Mouse (Mus musculus) frontal cortex, postnatal 14 days (tissue): Measurements from ENCODE around the gene Acvr2a.
"Not testable (repeated sequence)": the region's sequence is repeated elsewhere in the genome, so short reads cannot be mapped to it uniquely, and the experiment has no call there.

Source experiments
- DNase-seq, 2 experiments: peaks; one replicate each; pipeline ENCODE4 v3.0.0; 2022; ENCODE audit warnings: low spot score in 2 of 2

Gene Acvr2a

DNA sequence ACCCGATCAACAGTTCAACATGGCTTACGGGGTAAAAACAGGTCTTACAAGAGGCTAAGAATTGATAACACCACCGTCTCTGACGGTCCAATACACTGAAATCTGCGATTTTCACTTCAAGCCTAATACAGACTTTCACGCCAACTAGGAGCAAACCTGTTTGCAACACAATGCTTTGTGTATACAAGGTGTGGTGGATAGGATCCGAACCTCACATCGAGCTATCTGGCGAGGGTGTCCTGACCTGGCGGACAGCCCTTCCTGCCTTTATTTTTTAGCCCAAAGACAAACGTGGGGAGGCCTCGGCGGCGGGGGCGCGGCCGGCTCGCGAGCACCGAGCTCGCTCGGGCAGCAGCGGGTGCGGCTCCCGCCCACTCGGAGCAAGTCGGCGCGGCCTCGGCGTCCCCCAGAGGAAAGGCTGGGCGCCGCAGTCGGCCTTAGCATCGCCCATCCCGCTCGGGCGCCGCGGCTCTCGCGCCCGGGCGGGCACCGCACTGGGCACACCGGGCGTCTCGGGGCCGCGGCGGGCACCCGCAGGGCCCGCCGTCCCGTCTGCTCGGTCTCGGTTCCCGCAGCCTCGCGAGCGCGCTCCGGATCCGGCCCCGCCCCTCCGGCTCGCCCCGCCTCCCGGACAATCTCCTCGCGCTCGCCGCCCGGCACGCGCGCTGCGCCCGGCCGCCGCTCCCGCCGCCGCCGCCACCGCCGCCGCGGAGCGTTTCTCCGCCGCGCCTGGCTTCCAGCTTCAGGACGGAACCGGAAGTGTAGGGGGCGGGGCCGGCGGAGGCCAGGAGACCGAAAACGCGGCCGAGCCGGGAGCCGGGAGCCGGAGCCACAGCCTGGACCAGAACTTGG is at the start of gene Acvr2a:
Gene Acvr2a (plus strand): TSS at position 739 of the 852 bp plus-strand sequence.
- peak; percentile 81 to 86 for DNase-seq

DNA sequence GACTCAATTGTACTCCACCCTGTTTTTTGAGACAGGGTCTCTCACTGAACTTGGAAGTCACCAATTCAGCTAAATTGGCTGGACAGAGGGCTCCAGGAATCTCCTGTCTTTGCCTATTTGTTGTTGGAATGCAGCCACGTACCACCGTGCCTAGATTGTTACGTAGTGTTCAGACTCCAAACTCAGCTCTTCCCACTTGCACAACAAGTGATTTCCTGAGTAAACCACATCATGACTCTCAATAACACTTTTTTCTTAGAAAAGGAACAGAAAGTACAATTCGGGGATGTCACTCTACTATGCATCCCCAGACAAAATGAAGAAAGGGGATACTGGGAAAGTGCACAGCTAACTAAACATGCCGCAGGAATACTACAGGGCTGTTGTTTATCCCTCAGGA is 47.4 kb upstream of the Acvr2a start:
- no peak for DNase-seq

DNA sequence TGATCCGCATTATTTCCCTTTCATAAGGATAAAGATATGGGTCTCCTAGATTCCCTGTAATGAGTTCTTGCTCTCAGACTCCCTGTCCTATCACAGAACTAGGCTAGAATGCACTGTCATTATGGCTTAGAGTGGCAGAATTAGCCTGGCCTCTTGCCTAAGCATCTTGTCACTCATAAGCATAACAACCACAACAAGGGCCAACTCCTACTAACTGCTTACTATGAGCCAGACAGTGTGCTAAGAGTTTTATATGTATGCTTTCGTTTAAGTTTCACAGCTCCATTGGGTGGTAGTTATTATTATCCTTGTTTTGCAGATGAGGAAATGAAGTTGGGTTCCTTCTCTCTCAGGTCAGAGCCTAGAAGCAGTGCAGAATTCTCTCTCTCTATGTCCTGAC is 46.1 kb upstream of the Acvr2a start:
- DNase-seq, result no peak

DNA sequence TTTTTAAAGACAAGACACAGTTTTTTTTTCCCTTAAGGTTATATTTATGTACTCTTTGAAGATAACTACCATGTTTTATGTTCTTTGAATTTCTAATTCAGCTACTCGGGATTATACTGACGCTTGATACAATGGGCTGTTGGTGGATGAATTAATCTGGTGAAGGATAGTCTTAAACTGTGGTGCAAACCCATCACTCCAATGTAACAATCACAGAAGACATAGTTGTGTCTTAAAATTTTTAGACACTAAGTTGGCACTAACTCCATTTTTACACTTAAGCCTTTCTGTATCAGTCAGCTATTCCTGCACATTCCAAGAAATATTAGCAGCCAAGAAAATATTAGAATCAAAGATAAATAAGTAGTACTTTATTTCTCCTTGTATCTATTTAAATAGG is 45.7 kb upstream of the Acvr2a start:
- no peak for DNase-seq

DNA sequence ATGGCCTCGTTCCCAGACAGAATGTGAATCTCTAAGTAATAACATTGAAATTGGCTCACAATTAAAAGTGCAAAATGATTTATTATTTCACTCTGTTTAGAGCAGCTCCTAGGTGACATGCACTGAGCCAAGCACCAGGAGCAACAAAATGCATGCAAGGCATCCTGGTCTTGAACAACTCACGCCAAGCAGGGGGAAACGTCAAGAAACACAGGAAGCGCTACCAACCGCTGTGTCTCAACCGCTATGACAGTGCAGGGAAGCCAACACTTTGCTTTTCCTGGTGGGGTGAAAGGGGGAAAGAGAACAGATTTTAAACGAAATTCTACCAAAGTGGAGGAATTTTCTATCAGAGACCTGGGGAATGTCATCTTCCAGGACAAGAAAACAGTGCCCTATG is 43.8 kb upstream of the Acvr2a start:
- no peak for DNase-seq

DNA sequence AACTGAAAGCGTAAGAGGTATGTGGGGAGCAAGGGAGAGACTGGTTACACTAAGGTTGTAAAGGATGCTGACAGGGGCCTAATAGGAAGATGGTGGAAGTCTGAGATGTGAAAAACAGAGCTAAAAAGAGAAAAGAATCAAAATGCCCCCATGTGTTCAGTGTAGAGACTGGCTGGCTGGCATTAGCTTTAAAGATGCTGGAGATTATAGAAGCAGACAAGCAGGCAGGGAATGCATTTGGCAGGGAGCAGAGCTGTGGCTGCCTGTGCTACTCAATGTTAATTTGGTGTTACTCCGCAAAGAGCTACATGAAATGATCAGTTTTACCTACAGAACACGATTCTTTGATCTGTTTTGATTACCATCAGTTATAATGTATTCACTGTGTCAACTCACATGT is 43.3 kb upstream of the Acvr2a start:
- no peak for DNase-seq

DNA sequence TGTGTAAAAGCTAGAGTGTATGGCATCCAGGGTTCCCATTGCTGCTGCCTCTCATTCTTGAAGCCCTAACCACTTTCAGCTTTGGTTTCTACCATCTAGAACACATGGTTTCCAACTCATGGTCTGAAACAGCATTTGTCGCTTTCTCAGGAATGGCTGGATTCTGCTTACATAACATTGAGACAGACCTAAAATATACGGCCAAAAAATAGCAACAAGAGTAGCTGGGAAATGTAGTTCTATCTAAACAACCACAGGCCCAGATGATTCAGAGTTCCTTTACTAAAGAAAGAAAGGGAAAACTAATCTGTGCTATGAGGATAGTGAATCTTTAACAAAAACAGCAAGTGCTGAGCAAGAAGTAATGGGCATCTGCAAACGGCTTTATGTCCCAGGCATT is 38.6 kb upstream of the Acvr2a start:
- DNase-seq, result no peak

DNA sequence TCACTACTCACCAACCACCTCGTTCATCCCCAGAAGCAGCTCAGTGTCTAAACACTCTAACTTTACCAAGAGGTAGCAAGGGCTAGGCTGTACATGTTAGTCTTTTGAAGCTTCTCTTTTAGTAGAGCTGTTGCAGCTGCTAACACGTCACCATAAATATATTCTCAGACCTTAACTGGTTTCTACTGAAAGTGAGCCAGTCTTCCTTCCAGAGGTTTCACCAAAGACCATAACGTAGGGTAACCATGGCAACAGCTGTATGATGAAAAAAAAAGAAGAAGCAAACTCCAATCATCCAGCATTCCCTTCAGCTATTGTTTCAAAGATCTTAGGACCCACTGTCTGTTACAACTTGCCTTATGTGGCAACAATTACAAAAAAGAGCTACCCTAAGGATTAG is 25.0 kb upstream of the Acvr2a start:
- no peak for DNase-seq

DNA sequence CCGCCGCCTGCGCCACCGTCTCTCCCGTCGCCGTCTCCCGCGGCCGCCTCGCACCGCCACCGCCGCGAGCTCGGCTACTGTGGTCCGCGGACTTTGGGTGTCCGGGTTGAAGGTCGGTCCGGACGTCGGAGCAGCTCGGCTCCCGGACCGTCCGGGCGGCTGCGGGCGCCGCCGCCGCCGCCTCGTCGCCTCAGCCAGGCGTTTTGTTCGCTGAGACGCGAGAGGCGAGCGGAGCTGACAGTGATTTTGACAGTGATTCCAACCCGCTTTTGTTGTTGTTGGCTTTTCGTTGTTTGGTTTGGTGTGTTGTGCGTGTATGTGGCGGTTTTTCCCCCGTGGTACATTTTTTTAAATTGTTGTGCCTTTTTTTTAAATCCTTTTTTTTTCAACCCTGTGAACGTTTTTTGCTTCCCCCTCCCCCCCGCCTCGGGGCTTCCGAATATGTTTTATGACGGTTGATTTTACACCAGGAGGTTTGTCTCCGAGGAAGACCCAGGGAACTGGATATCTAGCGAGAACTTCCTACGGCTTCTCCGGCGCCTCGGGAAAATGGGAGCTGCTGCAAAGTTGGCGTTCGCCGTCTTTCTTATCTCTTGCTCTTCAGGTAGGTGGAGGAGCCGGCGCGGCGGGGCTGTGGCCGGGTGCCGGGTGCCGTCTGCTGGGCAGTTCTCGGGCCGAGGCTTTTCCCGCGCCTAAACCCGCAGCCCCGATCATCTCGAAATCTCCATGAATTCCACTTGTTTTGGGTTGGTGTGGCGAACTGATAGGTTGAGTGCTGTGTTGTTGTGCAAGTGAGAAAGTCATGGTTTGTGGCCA is 522 bp downstream of the Acvr2a start:
- DNase-seq, result peak; percentile 23 to 37

DNA sequence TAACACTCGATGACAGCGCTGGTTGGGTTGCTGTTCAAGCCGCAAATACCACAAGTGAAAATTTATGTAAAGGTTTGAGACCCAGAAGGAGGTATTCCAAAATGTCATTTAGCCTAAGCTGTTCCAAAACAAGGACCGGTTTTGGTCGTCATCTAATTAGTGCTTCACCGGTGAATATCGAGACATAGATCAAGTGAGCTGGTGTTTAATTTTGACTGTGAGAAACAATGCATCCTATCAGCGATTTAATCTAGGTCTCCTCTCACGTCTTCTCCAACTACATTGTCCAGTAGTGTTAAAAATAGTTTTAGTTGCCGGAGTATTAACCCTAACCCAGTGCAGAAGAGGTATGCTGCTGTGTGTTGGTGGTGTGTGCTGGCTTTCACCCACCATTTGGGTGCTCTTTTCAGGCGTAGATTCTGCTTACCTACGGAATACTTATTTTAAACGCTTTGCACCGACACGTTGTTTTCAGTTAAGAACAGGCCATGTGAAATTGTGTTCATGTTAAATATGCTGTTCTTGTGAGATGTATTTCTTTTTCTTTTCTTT is 1.2 kb downstream of the Acvr2a start:
- DNase-seq, result no peak

DNA sequence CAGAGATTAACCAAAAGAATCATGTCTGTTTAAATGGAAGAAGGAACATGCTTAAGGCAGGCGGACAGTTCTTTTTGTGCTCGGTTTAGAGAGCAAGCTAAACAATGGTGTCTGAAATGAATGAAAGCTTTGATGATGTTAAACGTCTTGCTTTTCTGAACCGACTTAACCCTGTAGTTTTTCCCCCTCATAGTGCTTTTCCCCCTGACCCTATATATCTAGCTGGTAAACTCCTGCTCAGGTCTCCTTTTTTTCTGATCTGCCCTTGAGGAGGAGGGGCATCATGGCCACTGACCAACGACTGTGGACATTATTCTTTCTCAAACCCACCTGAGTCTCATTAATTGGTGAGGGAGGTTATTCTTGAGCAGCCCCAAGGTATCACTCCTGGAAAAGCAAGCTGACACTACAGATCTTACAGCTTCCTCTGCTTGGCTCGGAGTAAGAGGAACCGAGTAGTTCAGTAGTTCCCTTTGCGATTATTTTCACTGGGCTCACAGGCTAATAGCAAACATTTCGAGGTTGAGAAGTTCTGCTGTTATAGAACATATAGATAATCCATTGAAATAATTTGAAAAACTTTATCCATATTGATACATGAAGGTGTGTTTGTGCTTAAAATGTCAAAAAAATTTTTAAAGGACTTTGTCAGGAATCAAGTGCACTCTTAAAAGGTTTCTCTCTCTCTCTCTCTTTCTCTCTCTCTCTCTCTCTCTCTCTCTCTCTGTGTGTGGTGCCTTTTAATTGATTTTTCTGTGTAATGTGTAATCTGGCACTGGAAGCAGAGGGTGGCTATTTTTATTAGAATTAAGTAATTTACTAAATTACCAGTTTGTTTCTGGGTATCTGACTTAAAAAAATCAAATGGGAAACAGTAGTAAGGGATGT is 2.5 kb downstream of the Acvr2a start:
- no peak for DNase-seq

DNA sequence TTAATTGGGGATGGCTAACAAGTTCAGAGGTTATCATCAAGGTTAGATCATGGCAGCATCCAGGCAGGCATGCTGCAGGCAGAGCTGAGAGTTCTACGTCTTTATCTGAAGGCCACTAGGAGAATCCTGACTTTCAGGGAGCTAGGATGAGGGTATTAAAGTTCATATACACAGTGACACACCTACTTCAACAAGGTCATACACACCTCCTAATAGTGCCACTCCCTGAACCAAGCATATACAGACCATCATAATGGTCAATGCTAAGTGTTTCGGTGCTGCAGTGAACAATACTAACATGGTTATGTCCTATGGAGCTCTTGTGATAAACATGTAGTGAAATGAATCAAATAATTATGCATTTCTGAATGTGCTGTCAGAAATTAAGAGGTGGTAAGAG is 12.0 kb downstream of the Acvr2a start:
- DNase-seq, result no peak

DNA sequence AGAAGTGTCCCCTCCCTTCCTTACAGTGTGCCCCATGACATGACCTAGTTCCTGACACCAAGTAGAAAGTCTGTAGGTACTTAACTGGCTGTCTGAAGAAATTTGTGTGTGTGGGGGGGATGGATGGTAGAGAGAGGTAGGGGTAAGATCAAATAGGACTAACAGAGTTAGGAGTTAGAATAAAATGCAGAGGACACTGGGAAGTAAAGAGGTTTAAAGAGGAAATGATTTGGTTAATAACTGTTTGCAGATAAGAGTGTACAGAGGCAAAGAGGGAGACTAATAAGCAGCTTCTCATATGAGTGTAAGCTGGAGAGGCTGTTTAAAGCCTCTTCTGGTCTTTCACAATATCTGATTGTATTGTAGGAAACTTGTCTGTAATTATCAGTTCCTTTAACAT is 12.5 kb downstream of the Acvr2a start:
- no peak for DNase-seq

DNA sequence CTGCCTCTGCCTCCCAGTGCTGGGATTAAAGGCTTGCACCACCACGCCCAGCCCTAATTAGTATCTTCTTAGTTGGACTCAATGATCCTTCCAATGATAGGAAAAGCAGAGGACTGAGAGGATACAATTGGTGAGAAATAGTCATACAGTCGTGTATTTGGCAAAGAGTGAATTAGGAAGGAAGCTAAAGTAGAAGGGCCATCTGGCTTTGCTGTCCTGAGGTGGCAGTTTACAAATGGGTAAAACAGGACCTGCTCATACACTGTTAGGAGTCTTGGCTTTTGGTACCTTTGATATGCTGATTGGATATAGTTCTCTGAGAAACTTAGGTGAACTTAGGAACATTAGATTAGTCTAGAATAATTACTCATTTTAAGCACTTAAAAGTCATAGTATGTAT is 16.6 kb downstream of the Acvr2a start:
- DNase-seq, result no peak

DNA sequence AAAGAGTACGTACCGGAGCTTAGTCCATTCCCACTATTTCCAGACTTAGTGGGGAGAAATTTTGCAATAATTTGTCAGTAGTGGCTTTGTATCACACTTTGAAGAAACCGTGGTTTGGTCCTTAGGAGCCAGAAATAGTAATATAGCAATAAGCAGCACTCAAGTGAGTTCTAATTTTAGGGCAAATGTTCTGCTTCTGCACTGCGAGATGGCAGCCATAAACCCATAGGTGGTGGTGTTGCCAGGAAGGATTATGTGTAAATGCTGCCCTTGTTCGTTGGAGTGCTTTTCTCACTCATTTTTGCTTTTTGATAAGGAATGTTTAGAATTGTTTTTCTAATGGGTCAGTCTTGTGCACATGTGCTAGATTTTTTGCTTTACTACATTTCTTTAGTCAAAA is 18.4 kb downstream of the Acvr2a start:
- no peak for DNase-seq

DNA sequence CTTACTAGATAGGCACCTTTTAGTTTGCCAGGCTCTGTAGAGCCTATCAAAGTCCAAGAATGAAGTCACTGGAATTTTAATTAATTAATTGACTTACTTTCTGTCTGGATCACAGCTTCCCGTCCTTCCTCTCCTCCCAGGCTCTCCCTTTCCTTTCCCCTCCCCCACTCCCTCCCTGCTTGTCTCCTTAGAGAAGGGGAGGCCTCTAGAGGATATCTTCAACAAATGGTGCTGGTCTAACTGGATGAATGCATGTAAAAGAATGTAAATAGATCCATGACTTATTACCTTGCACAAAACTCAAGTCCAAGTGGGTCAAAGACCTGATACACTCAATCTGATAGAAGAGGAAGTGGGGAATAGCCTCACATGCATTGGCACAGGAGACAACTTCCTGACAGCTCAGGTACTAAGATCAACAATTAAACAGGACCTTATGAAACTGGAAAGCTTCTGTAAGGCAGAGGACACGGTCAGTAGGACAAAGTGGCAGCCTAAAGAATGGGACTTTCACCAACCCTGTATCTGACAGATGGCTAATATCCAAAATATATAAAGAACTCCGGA is 20.1 kb downstream of the Acvr2a start:
- no peak for DNase-seq

DNA sequence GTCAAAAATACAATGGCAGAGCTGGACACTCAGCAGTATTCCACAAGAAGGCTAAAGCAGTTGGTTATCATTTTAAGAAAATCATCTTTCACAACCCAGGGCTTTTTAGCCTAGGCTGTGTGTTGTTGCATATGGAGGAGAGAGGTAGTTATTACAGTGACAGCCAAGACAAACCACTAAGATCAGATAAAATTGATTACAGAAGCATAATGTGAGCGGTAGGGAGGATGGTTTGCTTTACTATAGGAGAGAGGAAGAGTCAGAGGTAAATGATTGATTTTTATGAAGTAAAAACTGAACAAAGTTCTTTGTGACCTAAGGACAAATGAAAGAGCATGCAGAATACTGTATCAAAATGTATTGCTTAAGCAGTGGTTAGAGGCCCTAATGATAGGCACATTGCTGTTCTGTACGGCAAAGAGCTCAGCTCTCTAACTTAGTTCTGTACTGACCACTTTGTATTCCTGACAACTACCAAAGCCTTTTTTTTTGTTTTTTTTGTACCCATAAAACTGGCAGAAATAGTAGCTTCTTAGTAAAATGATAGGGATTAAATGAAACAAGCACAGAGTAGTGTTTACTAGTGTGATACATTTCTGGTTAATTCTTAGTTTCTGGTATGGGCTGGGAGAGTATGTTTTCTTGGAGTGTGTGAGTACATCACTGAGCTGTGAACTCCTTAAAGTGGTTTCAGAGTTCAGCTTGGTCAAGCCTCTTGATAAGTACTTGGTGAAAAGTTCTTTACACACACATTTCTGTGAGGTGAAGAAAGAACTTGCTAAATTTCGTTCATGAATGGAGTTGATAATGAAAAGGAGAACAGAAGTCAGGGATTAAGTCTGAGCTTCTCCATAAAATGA is 27.9 kb downstream of the Acvr2a start:
- no peak for DNase-seq

DNA sequence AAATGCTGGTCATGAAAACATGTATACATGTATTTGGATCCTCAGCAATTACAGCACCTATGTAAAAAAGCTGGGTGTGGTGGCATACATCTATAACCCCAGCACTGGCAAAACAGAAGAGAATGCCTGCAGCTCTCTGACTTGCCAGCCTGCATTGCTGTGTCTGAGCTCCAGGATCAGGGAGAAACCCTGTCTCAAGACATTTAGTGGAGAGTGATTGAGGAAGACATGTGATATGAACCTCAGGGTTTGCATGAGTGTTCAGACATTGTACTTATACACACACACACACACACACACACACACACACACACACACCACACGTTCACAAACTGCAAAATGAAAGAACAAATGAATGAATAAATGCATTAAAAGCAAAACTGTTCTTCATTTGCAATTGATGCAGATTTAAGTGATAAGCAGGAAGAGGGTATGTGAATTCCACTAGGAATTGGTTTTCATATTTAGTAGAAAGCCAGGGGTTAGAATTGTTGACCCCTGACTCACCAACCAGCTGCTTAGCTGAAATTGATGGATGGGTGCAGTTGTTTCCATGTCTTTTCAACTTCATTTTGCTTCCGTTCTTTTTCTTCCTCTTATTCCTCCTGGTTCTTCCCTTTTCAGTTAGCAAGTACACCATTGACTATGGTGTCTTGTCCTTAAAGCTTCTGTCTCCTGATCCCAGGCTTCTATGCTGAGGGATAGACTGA is 32.9 kb downstream of the Acvr2a start:
- no peak for DNase-seq

DNA sequence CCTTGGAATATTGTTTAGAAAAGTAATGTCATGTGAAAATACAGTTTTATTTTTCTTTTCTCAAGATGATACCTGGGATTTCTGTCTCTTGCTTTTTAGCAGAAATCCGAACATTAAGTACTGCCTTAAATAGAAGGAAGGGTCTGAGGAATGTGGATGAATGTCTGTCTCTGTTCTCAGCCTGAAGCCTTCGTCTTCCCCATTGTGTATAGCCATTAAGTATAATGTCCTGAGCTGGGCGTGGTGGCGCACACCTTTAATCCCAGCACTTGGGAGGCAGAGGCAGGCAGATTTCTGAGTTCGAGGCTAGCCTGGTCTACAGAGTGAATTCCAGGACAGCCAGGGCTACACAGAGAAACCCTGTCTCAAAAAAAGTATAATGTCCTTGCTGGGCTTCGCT is 51.7 kb downstream of the Acvr2a start:
- DNase-seq, result not testable (repeated sequence)
